Mouse (Mus musculus): ENCODE data around the gene Aire. TPM values are rescaled to one million over a fixed set of nuclear protein-coding genes. Genes with fewer than 3 reads are reported as not detected.
"Not testable (repeated sequence)": the region's sequence is repeated elsewhere in the genome, so short reads cannot be mapped to it uniquely, and the experiment has no call there.

Aire gene
- polyA plus RNA-seq, 1 experiment, result 23.5 TPM

- Histone ChIP-seq H3K4me1 (ENCODE audit: control insufficient read depth, insufficient read depth, low read length) (peaks cover 2% of the 10 kb centered on the region), H3K27ac (ENCODE audit: insufficient read depth, low read length) (no peak overlapping the region), H3K27me3 (ENCODE audit: control insufficient read depth, insufficient read depth, low read length, poor library complexity, severe bottlenecking) (no peaks in the 10 kb centered on the region), H3K4me3 (ENCODE audit: low read depth, low read length) (no peak overlapping the region), H3K9ac (ENCODE audit: low read depth, poor library complexity, severe bottlenecking) (no peak overlapping the region), H3K9me3 (replicated peaks; ENCODE audit: control insufficient read depth, insufficient read depth, low read length, poor library complexity, severe bottlenecking) (peaks cover 6% of the 10 kb centered on the region), H3K36me3 (ENCODE audit: control insufficient read depth, insufficient read depth, low read length, poor library complexity, severe bottlenecking) (no peaks in the 10 kb centered on the region)
- no peak for TF ChIP-seq EP300 (IDR thresholded peaks at IDR 0.05; ENCODE audit: insufficient read depth, low read depth, low read length)
- TF ChIP-seq POLR2A (IDR thresholded peaks at IDR 0.05; ENCODE audit: insufficient read depth, low read length), result no peak
- no peak for TF ChIP-seq CTCF (IDR thresholded peaks at IDR 0.05; ENCODE audit: low read depth, low read length)
Measured at GRCm38 (mm10) chr10:78016366-78016765, 27.0 kb downstream of the Aire start.

DNA sequence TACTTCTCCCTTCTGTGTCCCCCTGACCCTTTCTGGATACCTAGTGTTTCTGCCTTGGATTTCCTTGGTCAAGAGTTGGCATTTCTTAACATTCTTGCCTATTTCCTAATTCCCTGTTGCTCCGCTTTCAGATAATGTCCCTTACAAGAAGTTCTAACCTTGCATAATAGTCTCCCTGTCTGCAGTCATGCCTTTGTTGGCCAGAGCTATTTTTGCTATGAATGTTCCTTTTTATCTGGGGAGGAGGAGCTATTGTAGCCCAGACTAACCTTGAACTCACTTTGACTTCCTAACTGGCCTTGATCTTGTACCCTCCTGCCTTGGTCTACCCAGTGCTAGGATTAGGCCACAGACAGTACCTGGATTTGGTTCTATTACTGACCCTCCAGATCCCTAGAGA lies 27.9 kb downstream of the Aire start:
- no peaks in the 10 kb centered on the region for H3K36me3 ChIP-seq (ENCODE audit: control insufficient read depth, insufficient read depth, low read length, poor library complexity, severe bottlenecking)
- no peak overlapping the region for H3K4me3 ChIP-seq (ENCODE audit: low read depth, low read length)
- peaks cover 2% of the 10 kb centered on the region for H3K4me1 ChIP-seq (ENCODE audit: control insufficient read depth, insufficient read depth, low read length)
- no peaks in the 10 kb centered on the region for H3K27me3 ChIP-seq (ENCODE audit: control insufficient read depth, insufficient read depth, low read length, poor library complexity, severe bottlenecking)
- H3K27ac ChIP-seq (ENCODE audit: insufficient read depth, low read length), result no peak overlapping the region
- no peak overlapping the region for H3K9ac ChIP-seq (ENCODE audit: low read depth, poor library complexity, severe bottlenecking)
- H3K9me3 ChIP-seq (replicated peaks; ENCODE audit: control insufficient read depth, insufficient read depth, low read length, poor library complexity, severe bottlenecking), result peaks cover 6% of the 10 kb centered on the region
- no peak for TF ChIP-seq POLR2A (IDR thresholded peaks at IDR 0.05; ENCODE audit: insufficient read depth, low read length)
- no peak for TF ChIP-seq EP300 (IDR thresholded peaks at IDR 0.05; ENCODE audit: insufficient read depth, low read depth, low read length)
- TF ChIP-seq CTCF (IDR thresholded peaks at IDR 0.05; ENCODE audit: low read depth, low read length), result no peak

GRCm38 (mm10) chr10:78012661-78013495 lies 30.5 kb downstream of the Aire start:
- Histone ChIP-seq H3K27me3 (ENCODE audit: control insufficient read depth, insufficient read depth, low read length, poor library complexity, severe bottlenecking) (no peaks in the 10 kb centered on the region), H3K27ac (ENCODE audit: insufficient read depth, low read length) (no peak overlapping the region; the same call in 1 of the 2 replicates), H3K9me3 (replicated peaks; ENCODE audit: control insufficient read depth, insufficient read depth, low read length, poor library complexity, severe bottlenecking) (no peaks in the 10 kb centered on the region), H3K36me3 (ENCODE audit: control insufficient read depth, insufficient read depth, low read length, poor library complexity, severe bottlenecking) (no peaks in the 10 kb centered on the region), H3K4me3 (ENCODE audit: low read depth, low read length) (no peak overlapping the region), H3K9ac (ENCODE audit: low read depth, poor library complexity, severe bottlenecking) (no peak overlapping the region), H3K4me1 (ENCODE audit: control insufficient read depth, insufficient read depth, low read length) (peaks cover 2% of the 10 kb centered on the region)
- no peak for TF ChIP-seq CTCF (IDR thresholded peaks at IDR 0.05; ENCODE audit: low read depth, low read length)
- 0 out of 2 replicates have a peak, but pooled peaks have one; percentile 6 for TF ChIP-seq EP300 (IDR thresholded peaks at IDR 0.05; ENCODE audit: insufficient read depth, low read depth, low read length)
- TF ChIP-seq POLR2A (IDR thresholded peaks at IDR 0.05; ENCODE audit: insufficient read depth, low read length), result no peak

- not testable (repeated sequence) for H3K9ac ChIP-seq (ENCODE audit: low read depth, poor library complexity, severe bottlenecking); H3K4me3 ChIP-seq (ENCODE audit: low read depth, low read length); H3K36me3 ChIP-seq (ENCODE audit: control insufficient read depth, insufficient read depth, low read length, poor library complexity, severe bottlenecking); H3K4me1 ChIP-seq (ENCODE audit: control insufficient read depth, insufficient read depth, low read length); H3K27ac ChIP-seq (ENCODE audit: insufficient read depth, low read length); H3K27me3 ChIP-seq (ENCODE audit: control insufficient read depth, insufficient read depth, low read length, poor library complexity, severe bottlenecking); H3K9me3 ChIP-seq (replicated peaks; ENCODE audit: control insufficient read depth, insufficient read depth, low read length, poor library complexity, severe bottlenecking)
Measured at GRCm38 (mm10) chr10:78011116-78011515, 32.3 kb downstream of the Aire start.

- Histone ChIP-seq H3K4me3 (ENCODE audit: low read depth, low read length) (peak overlapping the region; percentile 53), H3K9ac (ENCODE audit: low read depth, poor library complexity, severe bottlenecking) (peak overlapping the region; percentile 41), H3K9me3 (replicated peaks; ENCODE audit: control insufficient read depth, insufficient read depth, low read length, poor library complexity, severe bottlenecking) (no peaks in the 10 kb centered on the region), H3K27ac (ENCODE audit: insufficient read depth, low read length) (peak overlapping the region; percentile 5; the same call in 1 of the 2 replicates), H3K27me3 (ENCODE audit: control insufficient read depth, insufficient read depth, low read length, poor library complexity, severe bottlenecking) (no peaks in the 10 kb centered on the region), H3K4me1 (ENCODE audit: control insufficient read depth, insufficient read depth, low read length) (peaks cover 11% of the 10 kb centered on the region), H3K36me3 (ENCODE audit: control insufficient read depth, insufficient read depth, low read length, poor library complexity, severe bottlenecking) (no peaks in the 10 kb centered on the region)
- no peak for TF ChIP-seq POLR2A (IDR thresholded peaks at IDR 0.05; ENCODE audit: insufficient read depth, low read length)
- TF ChIP-seq EP300 (IDR thresholded peaks at IDR 0.05; ENCODE audit: insufficient read depth, low read depth, low read length), result no peak
- no peak for TF ChIP-seq CTCF (IDR thresholded peaks at IDR 0.05; ENCODE audit: low read depth, low read length)
Measured at GRCm38 (mm10) chr10:78010335-78010734, 33.1 kb downstream of the Aire start.

- TF ChIP-seq EP300 (IDR thresholded peaks at IDR 0.05; ENCODE audit: insufficient read depth, low read depth, low read length), result no peak
- TF ChIP-seq POLR2A (IDR thresholded peaks at IDR 0.05; ENCODE audit: insufficient read depth, low read length), result no peak
- no peak for TF ChIP-seq CTCF (IDR thresholded peaks at IDR 0.05; ENCODE audit: low read depth, low read length)
- Histone ChIP-seq H3K4me1 (ENCODE audit: control insufficient read depth, insufficient read depth, low read length) (peaks cover 11% of the 10 kb centered on the region), H3K4me3 (ENCODE audit: low read depth, low read length) (peak within 1 kb of the TSS; percentile 92), H3K9me3 (replicated peaks; ENCODE audit: control insufficient read depth, insufficient read depth, low read length, poor library complexity, severe bottlenecking) (no peaks in the 10 kb centered on the region), H3K36me3 (ENCODE audit: control insufficient read depth, insufficient read depth, low read length, poor library complexity, severe bottlenecking) (no peaks in the 10 kb centered on the region), H3K27ac (ENCODE audit: insufficient read depth, low read length) (peak within 1 kb of the TSS; percentile 67), H3K27me3 (ENCODE audit: control insufficient read depth, insufficient read depth, low read length, poor library complexity, severe bottlenecking) (no peaks in the 10 kb centered on the region), H3K9ac (ENCODE audit: low read depth, poor library complexity, severe bottlenecking) (peak within 1 kb of the TSS; percentile 67)
Measured at GRCm38 (mm10) chr10:78009945-78010293, 33.5 kb downstream of the Aire start, which contains the start of gene Pfkl. TSS of gene Pfkl (minus strand) at chr10:78010083.
